Mouse (Mus musculus) embryonic facial prominence, embryonic 14.5 days (tissue): ENCODE data around the gene Neurod4. TPM values are rescaled to one million over a fixed set of nuclear protein-coding genes. Genes with fewer than 3 reads are reported as not detected.
"Not testable (repeated sequence)": the region's sequence is repeated elsewhere in the genome, so short reads cannot be mapped to it uniquely, and the experiment has no call there.

Experiments used
- ATAC-seq: fragments of 200-750 bp; cut with Nextera tagmentation; 2 replicates; pipeline ENCODE4 v1.8.0; 2017; ENCODE audit warnings: low read depth, moderate number of reproducible peaks, moderate TSS enrichment
- DNase-seq: peaks from one replicate; pipeline ENCODE4 v3.0.0-alpha.2; 2015; ENCODE audit warnings: low spot score
- H3K27ac ChIP-seq: fragments of 300-500 bp; sonication (generic); replicated peaks from 2 replicates; pipeline ENCODE4 v1.5.1; 2014; ENCODE audit warnings: low read depth, mild to moderate bottlenecking, low read length, moderate library complexity
- H3K27me3 ChIP-seq: fragments of 300-500 bp; sonication (generic); replicated peaks from 2 replicates; pipeline ENCODE4 v1.6.1; 2014; ENCODE audit warnings: low read length; ENCODE audit not compliant: control insufficient read depth, insufficient read depth
- H3K36me3 ChIP-seq: fragments of 300-500 bp; sonication (generic); 2 replicates; pipeline ENCODE4 v1.6.1; 2014; ENCODE audit warnings: low read length, mixed read lengths; ENCODE audit not compliant: control insufficient read depth, insufficient read depth
- H3K4me1 ChIP-seq: fragments of 300-500 bp; sonication (generic); 2 replicates; pipeline ENCODE4 v1.6.1; 2014; ENCODE audit warnings: antibody characterized with exemption, low read length; ENCODE audit not compliant: control insufficient read depth, insufficient read depth
- H3K4me2 ChIP-seq: fragments of 300-500 bp; sonication (generic); 2 replicates; pipeline ENCODE4 v1.6.1; 2014; ENCODE audit warnings: low read depth, mild to moderate bottlenecking, low read length, moderate library complexity, mixed read lengths
- H3K4me3 ChIP-seq: fragments of 300-500 bp; sonication (generic); 2 replicates; pipeline ENCODE4 v1.5.1; 2014; ENCODE audit warnings: low read depth, mild to moderate bottlenecking, low read length
- H3K9ac ChIP-seq: fragments of 300-500 bp; sonication (generic); 2 replicates; pipeline ENCODE4 v1.6.1; 2014; ENCODE audit warnings: low read depth, mild to moderate bottlenecking, low read length, moderate library complexity, mixed read lengths
- H3K9me3 ChIP-seq: fragments of 300-500 bp; sonication (generic); 2 replicates; pipeline ENCODE4 v1.6.1; 2016; ENCODE audit warnings: low read length; ENCODE audit not compliant: control insufficient read depth
- WGBS: fragments of 180-500 bp; shearing (Covaris S2); extraction: QIAGEN DNeasy Blood & Tissue Kit; methylation state at CpG from one replicate; pipeline ENCODE4 v1.1.7; 2014; 5-methylcytosine and 5-hydroxymethylcytosine counted together
- polyA plus RNA-seq: library from polyadenylated mRNA; unstranded; fragments of >200 nt; fragmentation: Nextera tagmentation; extraction: Ambion mirVana; gene quantifications from 2 replicates; pipeline ENCODE4 v1.2.1, GENCODE M21; 2014

Neurod4 gene
- polyA plus RNA-seq, 1 experiment from 2014 or later, result 0.22 TPM

DNA sequence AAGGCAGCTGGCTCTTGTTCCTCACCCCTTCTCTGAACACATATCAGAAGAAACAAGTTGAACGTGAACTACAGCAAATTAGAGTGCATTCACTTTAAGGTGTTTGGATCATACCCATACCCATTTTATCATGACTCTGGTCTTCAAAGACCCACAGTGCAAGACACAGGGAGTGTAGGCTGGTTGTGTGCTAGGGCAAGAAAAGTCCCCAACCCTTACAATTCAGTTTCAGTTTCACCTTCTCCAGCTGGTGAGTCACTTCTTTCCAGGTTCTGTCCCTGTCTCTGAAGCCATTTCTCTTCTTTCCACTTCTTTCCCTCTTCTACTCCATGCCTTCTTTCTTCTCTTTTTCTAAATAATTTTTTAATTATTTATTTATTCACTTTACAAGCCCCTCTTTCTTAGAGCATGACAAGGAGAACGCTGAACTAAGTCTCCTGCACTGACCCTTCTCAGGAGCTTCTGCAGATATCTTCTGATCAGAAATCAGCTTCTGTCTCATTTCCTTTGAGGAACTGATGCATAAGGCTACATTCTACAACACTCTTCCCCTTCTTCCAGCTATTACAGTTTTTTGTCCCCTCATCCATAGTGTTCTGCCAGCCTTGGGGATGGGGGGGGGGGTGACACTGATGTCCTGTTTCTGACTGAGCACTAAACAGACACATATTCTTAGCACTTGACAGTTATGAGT, 31.6 kb upstream of the Neurod4 start:
- DNase-seq, result no peak
- ATAC-seq, result no peak
- Histone ChIP-seq H3K36me3 (no peaks in the 10 kb centered on the region), H3K4me3 (no peak overlapping the region), H3K27me3 (no peaks in the 10 kb centered on the region), H3K9me3 (no peaks in the 10 kb centered on the region), H3K9ac (no peak overlapping the region), H3K4me1 (no peaks in the 10 kb centered on the region), H3K4me2 (no peak overlapping the region), H3K27ac (no peak overlapping the region)
- 90% methylated on average over 2 of the region's 2 CpGs for WGBS

DNA sequence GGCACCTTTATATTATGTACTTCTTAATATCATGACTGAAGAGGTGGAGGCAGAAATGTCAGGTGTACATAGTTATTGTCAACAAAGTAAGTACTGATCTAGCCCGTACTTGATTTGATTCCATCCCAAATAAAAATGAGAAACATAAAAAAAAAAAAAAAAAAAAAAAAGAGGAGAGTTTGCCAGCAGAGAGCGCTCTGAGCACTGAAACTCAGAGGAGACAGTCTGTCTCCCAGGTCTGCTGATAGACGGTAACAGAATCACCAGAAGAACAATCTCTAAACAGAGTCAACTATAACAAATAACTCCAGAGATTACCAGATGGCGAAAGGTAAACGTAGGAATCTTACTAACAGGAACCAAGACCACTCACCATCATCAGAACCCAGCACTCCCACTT, 24.1 kb upstream of the Neurod4 start:
- H3K36me3 ChIP-seq, H3K4me1 ChIP-seq, H3K4me2 ChIP-seq, H3K9me3 ChIP-seq, H3K4me3 ChIP-seq, H3K27ac ChIP-seq, ATAC-seq, H3K9ac ChIP-seq, H3K27me3 ChIP-seq, DNase-seq: not testable (repeated sequence)
- 71% methylated on average over 3 of the region's 5 CpGs for WGBS

DNA sequence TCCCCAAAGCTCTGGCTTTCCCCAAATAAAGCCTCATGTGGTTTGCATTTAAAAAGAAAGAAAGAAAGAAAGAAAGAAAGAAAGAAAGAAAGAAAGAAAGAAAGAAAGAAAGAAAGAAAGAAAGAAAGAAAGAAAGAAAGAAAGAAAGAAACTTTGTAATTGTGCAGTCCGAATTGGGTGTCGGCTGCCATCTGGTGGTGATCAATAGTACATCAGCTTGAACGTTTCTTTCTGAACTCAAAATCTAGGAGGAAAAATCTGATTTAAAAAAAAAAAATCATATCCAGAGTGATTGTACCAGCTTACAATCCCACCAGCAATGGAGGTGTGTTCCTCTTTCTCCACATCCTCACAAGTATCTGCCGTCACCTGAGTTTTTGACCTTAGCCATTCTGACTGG, 18.7 kb upstream of the Neurod4 start:
- not testable (repeated sequence) for H3K9ac ChIP-seq, H3K4me3 ChIP-seq, H3K27me3 ChIP-seq, H3K4me2 ChIP-seq, H3K4me1 ChIP-seq, H3K9me3 ChIP-seq, H3K27ac ChIP-seq, H3K36me3 ChIP-seq, DNase-seq, ATAC-seq
- 25% methylated on average over 4 of the region's 4 CpGs for WGBS

DNA sequence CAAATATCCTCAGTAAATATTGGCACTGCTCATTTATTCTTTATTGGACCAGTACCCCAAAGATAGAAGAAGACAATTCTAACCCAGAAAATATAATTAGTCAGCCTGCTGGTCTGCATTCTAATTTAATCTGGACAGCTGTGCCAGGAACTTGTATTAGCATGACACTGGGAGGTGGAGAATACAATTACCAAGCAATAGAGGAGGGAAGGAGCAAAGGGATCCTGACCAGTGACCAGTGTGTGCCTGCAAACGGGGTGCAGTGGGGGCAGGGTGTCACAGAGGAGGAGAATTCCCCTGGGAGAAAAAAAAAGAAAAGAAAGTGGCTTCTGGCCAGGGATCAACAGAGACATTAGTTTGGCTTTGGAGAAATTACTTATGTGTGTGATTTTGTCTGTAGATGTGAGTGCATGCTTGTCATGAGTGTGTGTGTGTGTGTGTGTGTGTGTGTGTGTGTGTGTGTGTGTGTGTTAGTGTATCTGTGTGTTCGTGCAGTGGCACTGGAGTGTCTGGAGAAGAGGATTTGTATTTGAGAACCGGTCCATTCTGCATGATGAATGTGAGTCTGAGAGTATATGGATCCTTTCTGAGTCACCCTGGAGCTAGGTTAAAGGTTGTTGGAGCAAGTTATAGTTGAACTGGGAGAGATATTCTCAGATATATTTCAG, 13.8 kb upstream of the Neurod4 start:
- no peaks in the 10 kb centered on the region for H3K36me3 ChIP-seq
- peak; percentile 1 for DNase-seq
- no peak overlapping the region for H3K9ac ChIP-seq
- H3K9me3 ChIP-seq, result no peaks in the 10 kb centered on the region
- no peaks in the 10 kb centered on the region for H3K27me3 ChIP-seq
- WGBS, result 27% methylated on average over 3 of the region's 3 CpGs
- H3K4me3 ChIP-seq, result no peak overlapping the region
- no peak for ATAC-seq
- no peak overlapping the region for H3K4me2 ChIP-seq
- H3K27ac ChIP-seq, result no peak overlapping the region
- no peaks in the 10 kb centered on the region for H3K4me1 ChIP-seq

DNA sequence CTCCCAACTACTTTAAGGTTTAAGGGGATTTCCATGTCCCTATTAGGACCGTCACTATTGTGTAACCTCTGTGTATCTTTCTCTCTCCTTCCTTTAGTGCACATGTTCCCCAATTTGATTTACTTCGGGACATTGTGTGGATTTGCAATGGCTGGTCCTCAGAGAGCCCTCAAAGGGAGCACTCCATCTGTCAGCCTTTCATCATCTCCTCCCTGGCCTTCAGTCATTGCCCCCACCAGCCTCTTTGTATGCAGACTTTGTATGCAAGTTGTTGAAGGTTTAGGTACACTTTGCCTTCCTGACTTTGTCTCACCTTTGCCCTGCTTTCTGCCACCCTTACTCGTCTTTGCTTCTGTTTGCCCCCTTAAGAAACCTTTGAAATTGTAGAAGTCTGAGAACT, 8.0 kb upstream of the Neurod4 start:
- no peak overlapping the region for H3K27ac ChIP-seq
- no peak overlapping the region for H3K4me2 ChIP-seq
- no peak overlapping the region for H3K4me3 ChIP-seq
- ATAC-seq (no peak), DNase-seq (no peak)
- H3K9ac ChIP-seq, result no peak overlapping the region
- H3K36me3 ChIP-seq, result no peaks in the 10 kb centered on the region
- H3K9me3 ChIP-seq, result no peaks in the 10 kb centered on the region
- 52% methylated on average over 3 of the region's 3 CpGs for WGBS
- H3K4me1 ChIP-seq, result no peaks in the 10 kb centered on the region
- H3K27me3 ChIP-seq, result no peaks in the 10 kb centered on the region

DNA sequence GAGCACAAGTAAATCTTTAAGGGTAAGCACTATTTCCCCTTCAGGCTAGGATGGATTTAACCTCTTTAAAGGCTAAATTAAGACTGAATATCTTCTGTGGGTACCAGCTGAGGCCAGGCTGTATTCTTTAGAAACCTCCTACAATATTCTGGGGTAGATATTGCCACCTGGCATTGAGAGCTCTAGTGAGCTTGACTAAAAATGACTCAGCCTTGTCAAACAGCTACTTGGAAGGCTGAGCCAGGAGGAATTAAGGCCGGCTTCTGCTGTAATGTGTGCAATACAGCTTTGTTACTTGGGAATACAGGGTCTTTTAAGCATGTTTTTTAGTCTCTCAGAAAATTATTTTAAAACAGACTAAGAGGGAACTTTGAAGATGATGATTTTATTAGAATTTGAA, 7.2 kb upstream of the Neurod4 start:
- no peaks in the 10 kb centered on the region for H3K9me3 ChIP-seq
- no peaks in the 10 kb centered on the region for H3K27me3 ChIP-seq
- 61% methylated on average over 1 of the region's 1 CpGs for WGBS

DNA sequence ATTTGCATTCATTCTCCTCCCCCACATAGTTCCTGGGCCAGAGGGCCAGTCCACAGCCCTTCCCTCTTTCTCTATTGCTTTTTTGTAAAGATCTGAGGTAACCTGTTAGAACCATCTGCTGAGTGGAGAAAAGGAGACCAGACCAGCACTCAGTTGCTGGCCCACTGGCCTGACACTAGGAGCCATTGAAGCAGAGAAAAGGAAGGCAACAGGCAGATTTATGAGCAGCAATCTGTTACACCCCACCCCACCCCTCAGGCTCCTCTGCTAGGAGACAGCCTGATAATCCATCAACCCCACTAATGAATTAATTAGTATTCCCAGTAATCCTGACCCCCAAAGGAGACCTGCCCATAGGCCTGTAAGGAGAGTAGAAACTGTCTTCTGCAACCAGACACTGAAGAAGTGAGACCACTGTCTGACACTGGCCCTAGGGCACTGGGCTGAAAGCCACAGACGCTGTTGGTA, 2.0 kb upstream of the Neurod4 start:
- Histone ChIP-seq H3K4me1 (no peaks in the 10 kb centered on the region), H3K9ac (no peak overlapping the region), H3K36me3 (no peaks in the 10 kb centered on the region), H3K27ac (no peak overlapping the region), H3K27me3 (no peaks in the 10 kb centered on the region), H3K4me2 (no peak overlapping the region), H3K9me3 (no peaks in the 10 kb centered on the region), H3K4me3 (no peak overlapping the region)
- DNase-seq, result peak; percentile 1
- 13% methylated on average over 1 of the region's 1 CpGs for WGBS
- ATAC-seq, result no peak; the same call in 1 of the 2 replicates

More for the DNA sequence above, 7.2 kb upstream of the Neurod4 start:
- Histone ChIP-seq H3K4me3 (no peak overlapping the region), H3K4me1 (no peaks in the 10 kb centered on the region), H3K36me3 (no peaks in the 10 kb centered on the region), H3K27ac (no peak overlapping the region), H3K4me2 (no peak overlapping the region), H3K9ac (no peak overlapping the region)
- ATAC-seq (no peak), DNase-seq (no peak)

DNA sequence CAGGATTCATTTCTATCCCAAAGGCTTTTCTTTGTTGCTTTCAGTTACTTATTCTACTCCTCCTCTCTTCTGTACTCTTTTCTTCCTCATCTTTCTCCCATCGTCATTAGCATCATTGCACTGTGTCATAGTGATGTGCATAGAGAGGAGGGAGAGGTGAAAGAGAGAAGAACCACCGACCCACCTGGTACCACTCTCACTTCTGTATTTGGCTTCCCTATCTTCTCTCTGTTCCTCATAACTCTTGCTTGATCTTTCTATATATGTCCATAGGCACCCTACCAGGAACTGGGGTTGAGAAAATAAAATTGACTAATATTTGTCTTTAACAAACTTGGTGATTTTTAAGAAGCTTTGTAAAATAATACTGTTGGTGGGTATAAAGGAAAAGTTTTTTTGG, 3.5 kb downstream of the Neurod4 start:
- Histone ChIP-seq H3K36me3 (no peaks in the 10 kb centered on the region), H3K9ac (no peak overlapping the region), H3K27me3 (no peaks in the 10 kb centered on the region), H3K9me3 (no peaks in the 10 kb centered on the region), H3K4me3 (no peak overlapping the region), H3K4me1 (no peaks in the 10 kb centered on the region), H3K4me2 (no peak overlapping the region), H3K27ac (no peak overlapping the region)
- no peak for DNase-seq
- no peak for ATAC-seq
- 75% methylated on average over 2 of the region's 2 CpGs for WGBS

DNA sequence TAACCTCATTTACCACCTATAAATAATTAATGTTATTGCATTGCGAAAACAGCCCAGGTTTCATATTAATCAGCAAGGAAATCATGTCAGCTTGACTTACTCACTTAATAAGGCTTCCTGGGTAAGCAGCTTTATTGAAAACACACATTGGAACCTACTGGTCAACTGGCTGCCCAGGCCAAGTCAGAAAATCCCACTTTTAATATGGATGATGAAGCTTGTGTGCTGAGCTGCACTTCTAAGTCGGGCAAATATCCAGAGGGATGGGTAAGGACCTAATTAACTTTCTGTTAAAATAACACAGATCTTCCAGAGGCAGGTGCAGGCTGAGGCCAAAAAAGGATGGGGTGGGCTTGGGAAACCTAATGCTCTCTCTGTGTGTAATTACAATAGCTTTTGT, 4.3 kb downstream of the Neurod4 start:
- Histone ChIP-seq H3K4me2 (no peak overlapping the region), H3K9ac (no peak overlapping the region), H3K36me3 (no peaks in the 10 kb centered on the region), H3K9me3 (no peaks in the 10 kb centered on the region), H3K27me3 (no peaks in the 10 kb centered on the region), H3K4me3 (no peak overlapping the region), H3K4me1 (no peaks in the 10 kb centered on the region), H3K27ac (no peak overlapping the region)
- ATAC-seq, result no peak
- WGBS, result 61% methylated on average over 2 of the region's 2 CpGs
- DNase-seq, result no peak
